Mouse (Mus musculus) midbrain, embryonic 13.5 days (tissue): ENCODE results near the gene Zfp346. TPM values are rescaled to one million over a fixed set of nuclear protein-coding genes. Genes with fewer than 3 reads are reported as not detected.
A peak's percentile ranks its signal among the peaks of the same experiment; 100 is the strongest.
"Not testable (repeated sequence)": the region's sequence is repeated elsewhere in the genome, so short reads cannot be mapped to it uniquely, and the experiment has no call there.

ENCODE experiments used
- ATAC-seq: fragments of 200-750 bp; cut with Nextera tagmentation; 2 replicates; pipeline ENCODE4 v1.8.0; 2017; ENCODE audit warnings: mild to moderate bottlenecking, moderate TSS enrichment, moderate library complexity
- H3K27ac ChIP-seq: fragments of 300-500 bp; sonication (generic); 2 replicates; pipeline ENCODE4 v1.5.1; 2015; ENCODE audit warnings: inconsistent platforms, mild to moderate bottlenecking, moderate library complexity
- H3K27me3 ChIP-seq: fragments of 300-500 bp; sonication (generic); 2 replicates; pipeline ENCODE4 v1.6.1; 2015; ENCODE audit warnings: mild to moderate bottlenecking, inconsistent platforms
- H3K36me3 ChIP-seq: fragments of 300-500 bp; sonication (generic); 2 replicates; pipeline ENCODE4 v1.6.1; 2015; ENCODE audit warnings: mild to moderate bottlenecking, inconsistent platforms
- H3K4me1 ChIP-seq: fragments of 300-500 bp; sonication (generic); replicated peaks from 2 replicates; pipeline ENCODE4 v1.6.1; 2015; ENCODE audit warnings: inconsistent platforms
- H3K4me2 ChIP-seq: fragments of 300-500 bp; sonication (generic); replicated peaks from 2 replicates; pipeline ENCODE4 v1.6.1; 2015; ENCODE audit warnings: moderate library complexity, mild to moderate bottlenecking, inconsistent platforms
- H3K4me3 ChIP-seq: fragments of 300-500 bp; sonication (generic); replicated peaks from 2 replicates; pipeline ENCODE4 v1.5.1; 2015; ENCODE audit warnings: mild to moderate bottlenecking, inconsistent platforms
- H3K9ac ChIP-seq: fragments of 300-500 bp; sonication (generic); replicated peaks from 2 replicates; pipeline ENCODE4 v1.6.1; 2015; ENCODE audit warnings: mild to moderate bottlenecking, inconsistent platforms
- H3K9me3 ChIP-seq: fragments of 300-500 bp; sonication (generic); 2 replicates; pipeline ENCODE4 v1.6.1; 2016; ENCODE audit warnings: mild to moderate bottlenecking, inconsistent platforms
- WGBS: fragments of 180-500 bp; shearing (Covaris S2); methylation state at CpG from one replicate; pipeline ENCODE4 v1.1.7; 2015; 5-methylcytosine and 5-hydroxymethylcytosine counted together
- polyA plus RNA-seq: library from polyadenylated mRNA; unstranded; fragments of >200 nt; fragmentation: Nextera tagmentation; extraction: Ambion mirVana; gene quantifications from 2 replicates; pipeline ENCODE4 v1.2.1, GENCODE M21; 2015

Zfp346 gene
- polyA plus RNA-seq = 26.6 and 27.5 TPM in 2 replicates

DNA sequence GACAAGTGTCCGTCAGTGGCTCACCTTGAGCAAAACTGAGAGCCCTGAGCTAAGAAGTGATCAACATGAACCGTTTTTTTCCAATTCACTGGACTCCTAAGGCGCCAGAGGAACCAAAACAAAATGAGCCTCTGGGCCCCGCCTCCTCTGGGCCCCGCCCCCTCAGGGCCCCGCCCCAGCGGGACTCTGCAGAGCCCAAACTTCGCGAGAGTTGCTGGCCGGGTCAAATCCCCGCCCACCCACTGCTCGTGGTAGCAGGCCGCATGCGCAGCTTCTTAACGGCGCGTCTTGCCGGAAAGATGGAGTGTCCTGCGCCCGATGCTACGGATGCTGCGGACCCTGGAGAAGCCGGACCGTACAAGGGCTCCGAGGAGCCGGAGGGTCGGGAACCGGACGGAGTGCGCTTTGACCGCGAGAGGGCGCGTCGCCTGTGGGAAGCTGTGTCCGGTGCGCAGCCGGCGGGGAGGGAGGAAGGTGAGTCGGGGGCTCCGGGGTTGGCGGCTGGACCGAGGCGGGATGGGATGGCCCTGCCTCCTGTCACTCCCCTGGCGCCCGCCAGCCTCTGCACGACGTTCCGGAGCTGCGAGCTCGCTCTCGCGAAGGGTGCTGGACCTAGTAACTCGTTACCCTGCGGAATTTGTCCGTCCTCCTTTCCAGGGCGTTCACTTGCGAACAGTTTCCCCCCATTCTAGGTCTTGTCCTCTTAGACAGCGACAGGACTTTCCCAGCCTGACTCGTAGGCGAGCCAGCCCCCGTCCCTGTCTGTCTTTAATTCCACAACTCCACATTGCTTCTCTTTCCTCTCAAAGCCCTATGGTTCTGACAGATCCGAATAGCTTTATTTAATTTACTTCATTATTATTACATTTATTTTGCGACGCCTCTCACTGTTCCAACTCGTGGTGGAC is at the start of gene Zfp346:
TSS of gene Zfp346 (plus strand) at position 267 of the 908 bp plus-strand sequence.
- H3K9ac ChIP-seq = peak within 1 kb of the TSS; percentile 84
- H3K27ac ChIP-seq = peak within 1 kb of the TSS; percentile 86
- peak within 1 kb of the TSS; percentile 90 for H3K4me3 ChIP-seq
- peaks cover 14% of the 10 kb centered on the region for H3K4me1 ChIP-seq
- WGBS = under 1% methylated on average over 66 of the region's 66 CpGs
- peak within 1 kb of the TSS; percentile 83 for H3K4me2 ChIP-seq
- no peaks in the 10 kb centered on the region for H3K9me3 ChIP-seq
- peaks cover 18% of the 10 kb centered on the region for H3K36me3 ChIP-seq
- ATAC-seq = peak; percentile 94
- H3K27me3 ChIP-seq = no peaks in the 10 kb centered on the region

DNA sequence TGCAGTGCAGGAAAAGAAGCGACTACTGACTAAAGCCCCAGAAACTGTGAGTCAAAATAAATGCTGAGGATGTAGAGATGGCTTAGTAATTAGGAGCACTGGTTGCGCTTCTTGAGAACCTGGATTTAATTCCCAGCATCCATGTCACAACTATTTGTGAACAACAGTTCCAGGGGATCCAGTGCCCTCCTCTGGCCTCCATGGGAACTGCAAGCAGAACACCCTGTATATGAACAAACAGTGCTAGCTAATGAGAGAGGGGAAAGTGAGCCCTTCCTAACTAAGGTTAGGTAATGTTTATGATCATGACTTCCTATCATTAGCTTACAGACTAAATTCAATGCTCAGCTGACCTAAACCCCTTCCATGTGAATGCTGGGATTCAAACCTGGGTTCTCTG is 47.1 kb upstream of the Zfp346 start:
- ATAC-seq = no peak
- Histone ChIP-seq H3K4me1 (no peaks in the 10 kb centered on the region), H3K27ac (no peak overlapping the region), H3K9me3 (no peaks in the 10 kb centered on the region), H3K9ac (no peak overlapping the region), H3K4me2 (no peak overlapping the region), H3K4me3 (no peak overlapping the region), H3K27me3 (no peaks in the 10 kb centered on the region), H3K36me3 (peaks cover 13% of the 10 kb centered on the region)
- WGBS = 97% methylated on average over 2 of the region's 2 CpGs

DNA sequence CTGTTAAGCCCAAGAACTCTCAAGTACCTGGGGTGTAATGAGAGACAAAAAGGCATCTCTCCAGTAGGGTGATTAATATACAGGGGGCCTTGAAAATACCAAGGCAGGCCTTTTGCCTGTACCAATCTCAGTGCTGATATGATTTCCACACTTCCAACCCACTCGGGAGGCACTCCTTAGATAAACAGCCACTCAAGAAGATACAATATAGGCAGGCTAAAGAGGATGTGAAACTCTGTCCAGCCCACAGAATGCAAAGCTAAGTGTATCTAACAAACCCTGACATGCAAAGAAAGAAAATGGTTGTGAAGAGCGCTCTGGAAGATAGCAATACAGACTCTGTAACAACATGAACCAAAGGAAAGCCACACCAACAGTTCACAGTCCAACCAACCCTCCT is 41.8 kb upstream of the Zfp346 start:
- Histone ChIP-seq H3K4me2 (no peak overlapping the region), H3K9me3 (no peaks in the 10 kb centered on the region), H3K4me3 (no peak overlapping the region), H3K9ac (no peak overlapping the region), H3K27me3 (no peaks in the 10 kb centered on the region), H3K36me3 (no peaks in the 10 kb centered on the region), H3K27ac (no peak overlapping the region), H3K4me1 (no peaks in the 10 kb centered on the region)
- no peak for ATAC-seq
- WGBS = 90% methylated on average over 2 of the region's 2 CpGs

GRCm38 (mm10) chr13:55069719-55070118 is 35.4 kb upstream of the Zfp346 start:
- WGBS = 75% methylated on average over 7 of the region's 7 CpGs
- Histone ChIP-seq H3K36me3 (no peaks in the 10 kb centered on the region), H3K4me3 (no peak overlapping the region), H3K4me1 (no peaks in the 10 kb centered on the region), H3K9me3 (no peaks in the 10 kb centered on the region), H3K9ac (no peak overlapping the region), H3K4me2 (no peak overlapping the region), H3K27ac (no peak overlapping the region), H3K27me3 (no peaks in the 10 kb centered on the region)
- no peak for ATAC-seq

- Histone ChIP-seq H3K36me3 (peaks cover 11% of the 10 kb centered on the region; the same call in 1 of the 2 replicates), H3K4me2 (no peak overlapping the region), H3K4me3 (no peak overlapping the region), H3K9ac (no peak overlapping the region), H3K4me1 (no peaks in the 10 kb centered on the region), H3K27ac (no peak overlapping the region), H3K27me3 (no peaks in the 10 kb centered on the region), H3K9me3 (no peaks in the 10 kb centered on the region)
- no peak for ATAC-seq
- 0% methylated on average over 3 of the region's 3 CpGs for WGBS
Measured at GRCm38 (mm10) chr13:55071322-55071721, 33.8 kb upstream of the Zfp346 start.

DNA sequence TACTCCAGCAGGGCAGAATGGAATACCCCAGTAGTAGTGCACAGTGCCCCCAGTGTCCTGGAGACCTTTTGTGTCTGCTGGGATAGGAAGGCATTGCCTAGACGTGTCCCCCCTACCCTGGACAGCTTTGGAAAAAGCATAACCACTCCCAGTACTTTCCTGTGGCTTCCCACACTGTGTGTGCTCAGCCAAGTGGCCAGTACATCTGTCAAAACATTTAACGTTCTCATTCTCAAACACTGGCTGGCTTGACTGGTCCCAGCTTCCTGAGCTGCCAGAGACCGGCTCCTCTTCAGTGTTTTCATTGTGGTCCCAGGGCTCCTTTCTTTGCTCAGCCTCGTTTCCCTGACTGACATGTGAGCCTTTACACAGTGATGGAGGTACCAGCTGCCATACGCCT is 29.5 kb upstream of the Zfp346 start:
- H3K4me2 ChIP-seq = no peak overlapping the region
- ATAC-seq = no peak
- peaks cover 18% of the 10 kb centered on the region; the same call in 1 of the 2 replicates for H3K36me3 ChIP-seq
- H3K4me1 ChIP-seq = no peaks in the 10 kb centered on the region
- H3K4me3 ChIP-seq = no peak overlapping the region
- 52% methylated on average over 5 of the region's 5 CpGs for WGBS
- no peaks in the 10 kb centered on the region for H3K9me3 ChIP-seq
- no peak overlapping the region for H3K9ac ChIP-seq
- H3K27me3 ChIP-seq = no peaks in the 10 kb centered on the region
- no peak overlapping the region for H3K27ac ChIP-seq

- no peaks in the 10 kb centered on the region for H3K9me3 ChIP-seq
- no peak overlapping the region for H3K4me2 ChIP-seq
- H3K27ac ChIP-seq = no peak overlapping the region
- H3K4me1 ChIP-seq = no peaks in the 10 kb centered on the region
- H3K27me3 ChIP-seq = no peaks in the 10 kb centered on the region
- H3K4me3 ChIP-seq = no peak overlapping the region
- no peak overlapping the region for H3K9ac ChIP-seq
- peaks cover 16% of the 10 kb centered on the region for H3K36me3 ChIP-seq
- 97% methylated on average over 4 of the region's 4 CpGs for WGBS
- ATAC-seq = no peak
Measured at GRCm38 (mm10) chr13:55092588-55092987, 12.5 kb upstream of the Zfp346 start.

DNA sequence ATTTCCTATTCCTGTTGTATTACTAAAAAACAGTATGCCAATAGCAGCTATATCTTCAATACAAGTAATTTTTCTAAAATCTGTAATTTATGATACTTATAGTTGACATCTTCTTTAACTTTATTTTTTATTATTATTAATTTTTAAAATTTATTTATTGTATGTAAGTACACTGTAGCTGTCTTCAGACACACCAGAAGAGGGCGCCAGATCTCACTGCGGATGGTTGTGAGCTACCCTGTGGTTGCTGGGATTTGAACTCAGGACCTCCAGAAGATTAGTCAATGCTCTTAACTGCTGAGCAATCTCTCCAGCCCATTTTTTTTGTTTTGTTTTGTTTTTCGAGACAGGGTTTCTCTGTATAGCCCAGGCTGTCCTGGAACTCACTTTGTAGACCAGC is 7.3 kb upstream of the Zfp346 start:
- H3K36me3 ChIP-seq, H3K4me2 ChIP-seq, H3K9me3 ChIP-seq, H3K4me3 ChIP-seq, H3K27ac ChIP-seq, ATAC-seq, H3K4me1 ChIP-seq, H3K9ac ChIP-seq, H3K27me3 ChIP-seq: not testable (repeated sequence)
- 94% methylated on average over 3 of the region's 3 CpGs for WGBS

- Histone ChIP-seq H3K9me3 (no peaks in the 10 kb centered on the region), H3K27me3 (no peaks in the 10 kb centered on the region), H3K4me2 (peak overlapping the region; percentile 68), H3K27ac (peak overlapping the region; percentile 91; the same call in 1 of the 2 replicates), H3K36me3 (no peaks in the 10 kb centered on the region), H3K4me1 (peaks cover 9% of the 10 kb centered on the region), H3K4me3 (peak overlapping the region; percentile 81), H3K9ac (peak overlapping the region; percentile 93)
- WGBS = 36% methylated on average over 20 of the region's 20 CpGs
- no peak for ATAC-seq
Measured at GRCm38 (mm10) chr13:55099066-55099725, 5.9 kb upstream of the Zfp346 start.

DNA sequence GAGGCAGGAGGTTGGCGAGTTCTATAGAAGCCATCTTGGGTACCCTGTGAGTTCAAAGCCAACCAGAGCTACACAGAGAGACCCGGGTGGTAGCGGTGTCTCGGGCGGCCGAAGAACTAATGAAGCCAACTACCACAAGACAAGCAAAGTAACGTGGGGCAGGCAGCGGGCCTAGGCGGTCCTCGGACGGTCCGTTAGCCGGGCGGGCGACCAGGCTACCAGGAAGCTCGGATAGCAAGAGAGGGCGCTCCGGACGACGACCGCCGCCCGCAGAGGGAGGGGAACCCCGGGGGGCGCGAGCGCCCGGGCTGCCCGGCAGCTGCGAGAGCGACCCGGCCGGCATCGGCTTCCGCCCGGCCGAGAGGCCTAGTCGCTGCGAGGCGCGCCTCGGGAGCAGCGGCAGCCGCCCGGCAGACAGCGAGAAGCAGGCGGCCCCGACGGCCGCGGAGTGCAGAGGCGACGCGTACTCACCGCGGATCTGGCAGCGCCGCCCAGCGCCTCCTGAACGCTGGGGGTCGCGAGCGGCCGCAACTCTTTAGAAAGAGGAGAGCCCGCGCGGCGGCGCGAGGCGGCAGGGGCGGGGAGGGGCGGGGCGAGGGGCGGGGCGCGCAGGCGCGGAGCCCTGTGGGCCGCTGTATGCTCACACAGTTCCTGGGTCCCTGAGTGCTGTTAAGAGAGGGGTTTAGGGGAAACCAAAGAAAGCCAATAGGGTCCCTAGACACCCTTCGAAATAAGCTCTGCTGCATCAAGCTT is 5.2 kb upstream of the Zfp346 start, which contains the start of gene Uimc1:
TSS of gene Uimc1 (minus strand) at position 575 of the 753 bp plus-strand sequence.
- Histone ChIP-seq H3K9me3 (no peaks in the 10 kb centered on the region), H3K4me3 (peak within 1 kb of the TSS; percentile 81), H3K27ac (peak within 1 kb of the TSS; percentile 91), H3K4me2 (peak within 1 kb of the TSS; percentile 68), H3K4me1 (peaks cover 9% of the 10 kb centered on the region), H3K27me3 (no peaks in the 10 kb centered on the region), H3K36me3 (no peaks in the 10 kb centered on the region), H3K9ac (peak within 1 kb of the TSS; percentile 93)
- peak; percentile 95 for ATAC-seq
- whole genome bisulfite sequencing = under 1% methylated on average over 56 of the region's 81 CpGs

DNA sequence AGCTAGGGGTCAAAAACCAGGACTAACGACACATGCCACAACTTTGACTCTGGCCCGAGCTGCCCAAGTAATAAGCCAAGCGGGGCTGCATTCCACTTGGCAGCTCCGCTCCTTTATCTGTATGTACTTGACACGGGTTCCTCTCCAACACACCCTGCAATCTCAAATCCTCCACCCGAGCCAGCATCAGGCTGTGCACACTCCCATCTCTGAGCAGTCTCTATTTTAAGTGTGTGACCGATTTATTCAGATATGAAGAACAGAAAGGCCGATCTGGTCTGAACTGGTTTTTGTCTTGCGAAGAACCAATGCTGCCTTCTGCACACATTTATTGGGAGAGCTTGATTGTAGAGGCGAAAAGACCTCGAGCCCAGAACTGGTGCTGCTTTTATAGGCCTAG is 3.5 kb upstream of the Zfp346 start:
- Histone ChIP-seq H3K4me3 (no peak overlapping the region), H3K9me3 (no peaks in the 10 kb centered on the region), H3K27me3 (no peaks in the 10 kb centered on the region), H3K36me3 (no peaks in the 10 kb centered on the region), H3K4me1 (peaks cover 20% of the 10 kb centered on the region), H3K27ac (no peak overlapping the region), H3K4me2 (no peak overlapping the region), H3K9ac (no peak overlapping the region)
- ATAC-seq = no peak
- 94% methylated on average over 11 of the region's 11 CpGs for WGBS

GRCm38 (mm10) chr13:55102366-55102765 is 2.7 kb upstream of the Zfp346 start:
- 94% methylated on average over 3 of the region's 3 CpGs for WGBS
- no peak overlapping the region for H3K4me3 ChIP-seq
- no peak overlapping the region for H3K27ac ChIP-seq
- no peak for ATAC-seq
- peaks cover 24% of the 10 kb centered on the region for H3K4me1 ChIP-seq
- no peak overlapping the region for H3K9ac ChIP-seq
- no peaks in the 10 kb centered on the region for H3K9me3 ChIP-seq
- H3K27me3 ChIP-seq = no peaks in the 10 kb centered on the region
- H3K36me3 ChIP-seq = no peaks in the 10 kb centered on the region
- no peak overlapping the region for H3K4me2 ChIP-seq
